Mouse (Mus musculus) kidney, embryonic 15.5 days (tissue): ENCODE measurements around the gene Slc44a2. TPM values are rescaled to one million over a fixed set of nuclear protein-coding genes. Genes with fewer than 3 reads are reported as not detected.
"Not testable (repeated sequence)": the region's sequence is repeated elsewhere in the genome, so short reads cannot be mapped to it uniquely, and the experiment has no call there.

Experiments used
- ATAC-seq: fragments of 200-750 bp; cut with Nextera tagmentation; replicated peaks from 2 replicates; pipeline ENCODE4 v1.8.0; 2017; ENCODE audit warnings: moderate TSS enrichment; ENCODE audit not compliant: low FRiP score
- H3K27ac ChIP-seq: fragments of 300-500 bp; sonication (generic); 2 replicates; pipeline ENCODE4 v1.5.1; 2015; ENCODE audit warnings: mild to moderate bottlenecking, inconsistent platforms
- H3K27me3 ChIP-seq: fragments of 300-500 bp; sonication (generic); 2 replicates; pipeline ENCODE4 v1.6.1; 2015; ENCODE audit warnings: inconsistent platforms
- H3K36me3 ChIP-seq: fragments of 300-500 bp; sonication (generic); 2 replicates; pipeline ENCODE4 v1.6.1; 2015; ENCODE audit warnings: inconsistent platforms
- H3K4me1 ChIP-seq: fragments of 300-500 bp; sonication (generic); 2 replicates; pipeline ENCODE4 v1.6.1; 2015; ENCODE audit warnings: inconsistent platforms
- H3K4me2 ChIP-seq: fragments of 300-500 bp; sonication (generic); 2 replicates; pipeline ENCODE4 v1.6.1; 2015; ENCODE audit warnings: moderate library complexity, mild to moderate bottlenecking, inconsistent platforms
- H3K4me3 ChIP-seq: fragments of 300-500 bp; sonication (generic); replicated peaks from 2 replicates; pipeline ENCODE4 v1.5.1; 2015; ENCODE audit warnings: mild to moderate bottlenecking, inconsistent platforms
- H3K9ac ChIP-seq: fragments of 300-500 bp; sonication (generic); 2 replicates; pipeline ENCODE4 v1.6.1; 2015; ENCODE audit warnings: mild to moderate bottlenecking, inconsistent platforms
- H3K9me3 ChIP-seq: fragments of 300-500 bp; sonication (generic); replicated peaks from 2 replicates; pipeline ENCODE4 v1.6.1; 2016; ENCODE audit warnings: inconsistent platforms
- WGBS: fragments of 180-500 bp; shearing (Covaris S2); methylation state at CpG from one replicate; pipeline ENCODE4 v1.1.7; 2015; ENCODE audit warnings: mixed read lengths; 5-methylcytosine and 5-hydroxymethylcytosine counted together
- polyA plus RNA-seq: library from polyadenylated mRNA; unstranded; fragments of >200 nt; fragmentation: Nextera tagmentation; extraction: Ambion mirVana; gene quantifications from 2 replicates; pipeline ENCODE4 v1.2.1, GENCODE M21; 2015

Slc44a2 gene
- polyA plus RNA-seq, 1 experiment from 2014 or later: 97.1 TPM

DNA sequence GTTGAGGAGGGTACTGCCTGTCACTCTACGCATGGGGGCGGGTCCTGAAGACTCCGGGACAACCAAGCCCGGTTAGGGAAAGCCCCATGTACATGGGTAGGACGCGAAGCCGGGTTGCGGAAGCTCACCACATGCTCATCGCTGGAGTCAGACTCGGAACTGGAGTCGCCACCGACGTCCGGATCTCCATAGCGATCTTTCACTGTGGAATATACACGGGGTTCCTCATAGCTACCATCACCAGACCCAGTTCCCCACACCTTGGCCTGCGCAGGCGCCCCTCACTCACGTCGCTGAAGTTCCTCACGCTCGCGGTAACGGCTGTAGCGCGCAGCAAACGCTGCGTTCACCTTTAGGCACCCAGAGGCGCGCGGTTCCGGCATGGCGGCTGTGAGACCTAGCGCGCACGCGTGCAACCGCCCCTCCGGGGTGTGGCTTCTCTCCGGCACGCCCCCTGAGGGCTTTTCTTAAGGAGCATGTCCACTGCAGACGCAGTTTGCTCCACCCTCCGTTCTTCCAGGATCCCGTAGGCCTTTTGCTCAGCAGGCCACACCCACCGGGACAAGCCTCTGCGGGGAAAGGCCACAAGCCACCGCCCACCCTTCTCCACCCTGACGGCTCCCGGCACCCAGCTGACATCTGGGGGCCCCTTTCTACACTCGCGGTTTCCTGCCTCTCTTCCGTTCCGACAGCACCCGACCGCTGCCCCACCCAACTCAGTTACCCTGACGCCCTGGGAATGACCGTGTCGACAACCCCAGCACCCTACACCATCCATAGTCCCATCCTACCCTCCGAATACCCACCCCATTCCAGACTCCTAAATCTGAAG, 32.7 kb upstream of the Slc44a2 start, which contains the start of gene Kri1:
Kri1 (minus strand) TSS at position 399 of the 832 bp plus-strand sequence.
- Histone ChIP-seq H3K9ac (peak within 1 kb of the TSS; percentile 64), H3K27me3 (no peaks in the 10 kb centered on the region), H3K4me2 (peak within 1 kb of the TSS; percentile 75), H3K27ac (peak within 1 kb of the TSS; percentile 87), H3K36me3 (peaks cover 26% of the 10 kb centered on the region), H3K9me3 (no peaks in the 10 kb centered on the region), H3K4me3 (peak within 1 kb of the TSS; percentile 60), H3K4me1 (peaks cover 37% of the 10 kb centered on the region)
- under 1% methylated on average over 59 of the region's 59 CpGs for WGBS
- peak; percentile 72 for ATAC-seq

GRCm38 (mm10) chr9:21288404-21289336, 31.8 kb upstream of the Slc44a2 start:
- Histone ChIP-seq H3K4me3 (peak overlapping the region; percentile 60), H3K9me3 (no peaks in the 10 kb centered on the region), H3K36me3 (peaks cover 22% of the 10 kb centered on the region), H3K4me1 (peaks cover 37% of the 10 kb centered on the region), H3K9ac (peak overlapping the region; percentile 29), H3K27ac (peak overlapping the region; percentile 87), H3K27me3 (no peaks in the 10 kb centered on the region), H3K4me2 (peak overlapping the region; percentile 75)
- no peak for ATAC-seq
- 69% methylated on average over 13 of the region's 13 CpGs for WGBS

DNA sequence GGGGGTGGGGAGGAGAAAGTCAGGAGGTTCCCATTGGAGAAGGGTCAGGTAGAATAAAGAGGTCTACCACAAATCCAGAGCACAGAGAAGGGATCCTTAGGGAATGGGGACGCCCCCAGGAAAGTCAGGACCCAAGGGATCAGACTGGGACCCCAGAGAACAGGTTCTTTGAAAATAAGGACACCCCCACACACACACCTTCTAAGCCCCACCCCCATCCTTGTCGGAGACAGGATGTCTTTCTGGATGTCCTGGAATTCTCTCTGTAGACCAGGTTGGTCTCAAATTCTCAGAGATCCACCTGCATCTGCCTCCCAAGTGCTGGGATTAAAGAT, 31.2 kb upstream of the Slc44a2 start:
- Histone ChIP-seq H3K4me2 (peak overlapping the region; percentile 75), H3K4me3 (peak overlapping the region; percentile 60)

GRCm38 (mm10) chr9:21290589-21290988, 29.9 kb upstream of the Slc44a2 start:
- H3K36me3 ChIP-seq: peaks cover 3% of the 10 kb centered on the region
- 1% methylated on average over 20 of the region's 20 CpGs for WGBS
- H3K9ac ChIP-seq: peak overlapping the region; percentile 68
- no peak for ATAC-seq
- no peaks in the 10 kb centered on the region for H3K9me3 ChIP-seq
- H3K4me1 ChIP-seq: peaks cover 37% of the 10 kb centered on the region
- peak overlapping the region; percentile 75 for H3K4me2 ChIP-seq
- peak overlapping the region; percentile 96 for H3K27ac ChIP-seq
- H3K4me3 ChIP-seq: peak overlapping the region; percentile 60
- H3K27me3 ChIP-seq: no peaks in the 10 kb centered on the region

More for the DNA sequence above, 31.2 kb upstream of the Slc44a2 start:
- H3K27me3 ChIP-seq: no peaks in the 10 kb centered on the region
- H3K9ac ChIP-seq: peak overlapping the region; percentile 68; the same call in 1 of the 2 replicates
- H3K36me3 ChIP-seq: peaks cover 15% of the 10 kb centered on the region
- ATAC-seq: no peak
- peak overlapping the region; percentile 87; the same call in 1 of the 2 replicates for H3K27ac ChIP-seq
- WGBS: 77% methylated on average over 2 of the region's 2 CpGs
- H3K9me3 ChIP-seq: no peaks in the 10 kb centered on the region
- H3K4me1 ChIP-seq: peaks cover 37% of the 10 kb centered on the region

GRCm38 (mm10) chr9:21291022-21291787, 29.3 kb upstream of the Slc44a2 start, which contains the start of gene Cdkn2d:
TSS of gene Cdkn2d (minus strand) at chr9:21291407.
- Histone ChIP-seq H3K4me2 (peak within 1 kb of the TSS; percentile 75), H3K4me1 (peaks cover 36% of the 10 kb centered on the region), H3K27me3 (no peaks in the 10 kb centered on the region), H3K4me3 (peak within 1 kb of the TSS; percentile 60), H3K9me3 (no peaks in the 10 kb centered on the region), H3K9ac (peak within 1 kb of the TSS; percentile 68), H3K36me3 (no peaks in the 10 kb centered on the region), H3K27ac (peak within 1 kb of the TSS; percentile 96)
- under 1% methylated on average over 46 of the region's 51 CpGs for WGBS
- peak; percentile 97 for ATAC-seq

DNA sequence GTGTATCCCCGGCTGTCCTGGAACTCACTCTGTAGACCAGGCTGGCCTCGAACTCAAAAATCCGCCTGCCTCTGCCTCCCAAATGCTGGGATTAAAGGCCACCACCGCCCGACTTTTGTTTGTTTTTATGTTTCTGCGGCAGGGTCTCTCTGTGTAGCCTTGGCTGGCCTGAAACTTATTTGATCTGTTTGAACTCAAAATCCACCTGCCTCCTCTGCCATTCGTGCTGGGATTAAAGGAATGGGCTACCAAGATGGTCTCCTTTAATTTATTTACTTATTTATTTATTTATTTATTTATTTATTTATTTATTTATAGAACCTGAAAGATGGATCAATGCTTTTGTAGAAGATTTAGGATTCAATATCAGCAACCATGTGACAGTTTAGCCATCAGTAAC, 28.6 kb upstream of the Slc44a2 start:
- not testable (repeated sequence) for ATAC-seq, H3K9me3 ChIP-seq, H3K36me3 ChIP-seq, H3K27me3 ChIP-seq
- Histone ChIP-seq H3K4me2 (peak overlapping the region; percentile 75), H3K4me3 (peak overlapping the region; percentile 60), H3K9ac (peak overlapping the region; percentile 36; the same call in 1 of the 2 replicates), H3K4me1 (peaks cover 29% of the 10 kb centered on the region), H3K27ac (peak overlapping the region; percentile 96)
- WGBS: 19% methylated on average over 7 of the region's 7 CpGs

- Histone ChIP-seq H3K4me1 (peaks cover 25% of the 10 kb centered on the region), H3K27me3 (no peaks in the 10 kb centered on the region), H3K9me3 (no peaks in the 10 kb centered on the region), H3K4me3 (no peak overlapping the region), H3K4me2 (peak overlapping the region; percentile 75; the same call in 1 of the 2 replicates), H3K27ac (peak overlapping the region; percentile 96; the same call in 1 of the 2 replicates), H3K36me3 (0 out of 2 replicates have a peak, but pooled peaks cover 3% of the 10 kb centered on the region), H3K9ac (no peak overlapping the region)
- no peak for ATAC-seq
- 91% methylated on average over 3 of the region's 3 CpGs for WGBS
Measured at GRCm38 (mm10) chr9:21292271-21292670, 28.2 kb upstream of the Slc44a2 start.

DNA sequence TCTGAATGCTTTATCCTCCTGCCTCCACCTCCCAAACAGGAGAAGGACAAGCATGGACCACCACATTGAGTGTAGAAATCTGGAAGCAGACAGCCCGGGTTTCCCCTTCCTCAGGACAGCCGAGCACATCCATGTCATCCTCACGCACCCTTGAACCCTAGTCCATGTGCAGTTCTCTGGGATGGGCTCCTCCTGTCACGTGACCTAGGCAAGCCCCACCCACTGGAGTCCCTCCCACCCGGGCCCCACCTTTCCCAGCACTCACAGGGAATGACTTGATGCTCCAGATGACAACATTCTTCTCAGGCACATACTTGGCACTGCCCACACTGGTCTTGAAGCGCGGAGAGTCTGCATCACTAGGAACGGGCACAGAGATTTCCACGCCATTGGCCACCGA, 21.5 kb upstream of the Slc44a2 start:
- Histone ChIP-seq H3K27me3 (no peaks in the 10 kb centered on the region), H3K4me2 (no peak overlapping the region), H3K27ac (no peak overlapping the region), H3K4me3 (no peak overlapping the region), H3K36me3 (peaks cover 9% of the 10 kb centered on the region; the same call in 1 of the 2 replicates), H3K9ac (no peak overlapping the region), H3K9me3 (no peaks in the 10 kb centered on the region), H3K4me1 (no peaks in the 10 kb centered on the region)
- ATAC-seq: no peak
- 84% methylated on average over 10 of the region's 10 CpGs for WGBS

DNA sequence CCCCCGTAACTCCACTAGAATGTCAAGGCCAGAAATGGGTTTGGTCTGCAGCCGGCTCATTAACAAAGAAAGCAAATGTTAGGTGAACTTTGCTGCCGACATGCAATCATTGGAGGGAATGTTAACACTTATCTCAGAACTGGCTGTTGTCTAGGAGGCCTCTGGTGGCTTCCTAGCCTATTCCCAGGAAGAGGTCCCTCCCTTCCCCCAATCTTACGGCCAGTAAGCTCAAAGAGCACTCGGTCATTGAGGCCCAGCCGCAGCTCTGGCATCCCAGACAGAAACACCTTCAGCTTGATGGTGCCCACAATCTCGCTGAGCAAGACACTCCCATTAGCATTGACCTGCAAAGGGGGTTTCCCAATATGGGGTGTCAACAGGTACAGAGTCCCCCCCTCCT, 15.4 kb upstream of the Slc44a2 start:
- Histone ChIP-seq H3K4me2 (no peak overlapping the region), H3K27me3 (no peaks in the 10 kb centered on the region), H3K9me3 (no peaks in the 10 kb centered on the region), H3K36me3 (peaks cover 5% of the 10 kb centered on the region; the same call in 1 of the 2 replicates), H3K4me1 (peaks cover 8% of the 10 kb centered on the region; the same call in 1 of the 2 replicates), H3K27ac (no peak overlapping the region), H3K4me3 (no peak overlapping the region), H3K9ac (no peak overlapping the region)
- ATAC-seq: no peak
- 71% methylated on average over 7 of the region's 7 CpGs for WGBS

- Histone ChIP-seq H3K4me2 (peak overlapping the region; percentile 42), H3K4me1 (peaks cover 17% of the 10 kb centered on the region), H3K9me3 (no peaks in the 10 kb centered on the region), H3K27me3 (peaks cover 17% of the 10 kb centered on the region), H3K27ac (0 out of 2 replicates have a peak overlapping the region, but pooled peaks have one; percentile 13), H3K4me3 (0 out of 2 replicates have a peak overlapping the region, but pooled peaks have one; percentile 4), H3K9ac (no peak overlapping the region), H3K36me3 (no peaks in the 10 kb centered on the region)
- 44% methylated on average over 15 of the region's 15 CpGs for WGBS
- peak; percentile 37; the same call in 1 of the 2 replicates for ATAC-seq
Measured at GRCm38 (mm10) chr9:21309150-21309741, 11.3 kb upstream of the Slc44a2 start.

DNA sequence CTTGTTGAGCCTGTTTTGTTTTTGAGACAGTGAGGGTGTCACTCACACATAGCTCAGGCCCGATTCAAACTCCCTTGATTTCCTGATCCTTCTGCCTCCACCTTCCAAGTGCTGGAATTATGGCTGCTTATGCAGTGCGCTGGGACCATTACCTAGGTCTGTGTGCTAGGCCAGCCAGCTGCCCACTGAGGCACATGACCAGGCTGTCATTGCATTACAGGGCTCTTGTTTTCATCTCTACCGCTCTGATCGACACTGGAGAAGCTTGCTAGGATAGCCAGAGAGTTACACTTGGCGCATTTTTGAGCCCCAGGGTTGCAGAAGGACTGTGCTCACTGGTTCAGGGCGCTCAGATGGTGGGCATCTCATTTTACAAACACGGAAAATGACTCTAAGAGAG, 8.8 kb upstream of the Slc44a2 start:
- H3K27me3 ChIP-seq: peaks cover 17% of the 10 kb centered on the region
- no peaks in the 10 kb centered on the region for H3K9me3 ChIP-seq
- no peak for ATAC-seq
- H3K4me2 ChIP-seq: peak overlapping the region; percentile 55
- H3K27ac ChIP-seq: no peak overlapping the region
- peaks cover 17% of the 10 kb centered on the region for H3K4me1 ChIP-seq
- 31% methylated on average over 7 of the region's 7 CpGs for WGBS
- H3K9ac ChIP-seq: peak overlapping the region; percentile 49
- H3K36me3 ChIP-seq: no peaks in the 10 kb centered on the region
- peak overlapping the region; percentile 49 for H3K4me3 ChIP-seq
